Mouse (Mus musculus) small intestine, adult 2 months (tissue): ENCODE results near the gene Klf9.

Source experiments
- CTCF ChIP-seq: fragments of 200-500 bp; IDR thresholded peaks from 2 replicates; pipeline ENCODE4 v1.5.1; 2012; ENCODE audit warnings: low read depth, mild to moderate bottlenecking, control low read depth, inconsistent platforms, low read length, moderate library complexity, mixed read lengths; ENCODE audit not compliant: insufficient replicate concordance, insufficient read length; ENCODE audit errors: extremely low read depth
- POLR2A ChIP-seq: fragments of 200-500 bp; IDR thresholded peaks from 2 replicates; pipeline ENCODE4 v1.6.1; 2012; ENCODE audit warnings: low read depth, mild to moderate bottlenecking, control low read depth, inconsistent platforms, low read length, moderate library complexity

DNA sequence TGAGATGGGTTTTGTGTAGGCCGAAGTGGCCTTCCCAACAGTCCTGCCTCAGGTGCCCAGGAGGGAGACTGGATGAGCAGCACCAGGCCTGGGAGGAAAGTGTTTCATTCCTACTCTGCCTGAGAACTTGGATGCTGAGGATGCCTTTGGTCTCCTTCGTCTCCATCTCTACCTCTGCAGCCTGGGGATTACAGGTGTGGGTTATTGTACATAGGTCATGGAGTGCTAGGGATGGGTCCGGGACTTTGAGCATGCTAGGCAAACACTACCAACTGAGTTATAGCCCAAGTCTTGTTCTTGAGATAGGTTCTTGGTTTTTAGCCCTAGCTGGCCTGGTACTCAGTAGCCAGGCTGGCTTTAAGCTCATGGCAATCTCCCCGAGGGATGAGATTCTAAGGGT, 42.5 kb downstream of the Klf9 start:
- TF ChIP-seq CTCF (no peak), POLR2A (no peak)
